Mouse (Mus musculus): ENCODE results near the gene Ifitm7. TPM values are rescaled to one million over a fixed set of nuclear protein-coding genes. Genes with fewer than 3 reads are reported as not detected.

Gene Ifitm7
- polyA plus RNA-seq (2015; fragmentation: Nextera tagmentation; extraction: Ambion mirVana): 0.33 and 0.77 TPM in 2 replicates

GRCm38 (mm10) chr16:13986574-13987478, at the start of gene Ifitm7, which contains the start of gene 2900011O08Rik:
Gene Ifitm7, minus strand, starts transcription at chr16:13986888.
Gene 2900011O08Rik, plus strand, starts transcription at chr16:13986604.

Other genes with a start within 250 kb of the Ifitm7 start
- gene Rrn3, start 206.2 kb downstream of the Ifitm7 start, polyA plus RNA-seq (2015; fragmentation: Nextera tagmentation; extraction: Ambion mirVana): 29.2 and 48.2 TPM in 2 replicates
- 133 and 164 TPM in 2 replicates for gene Ntan1, start 168.0 kb downstream of the Ifitm7 start, polyA plus RNA-seq (2015; fragmentation: Nextera tagmentation; extraction: Ambion mirVana)
- gene Pdxdc1, start 83.8 kb downstream of the Ifitm7 start, polyA plus RNA-seq (2015; fragmentation: Nextera tagmentation; extraction: Ambion mirVana): 40.8 and 60.1 TPM in 2 replicates
- 6.6 and 11.9 TPM in 2 replicates for gene Mpv17l, start 83.7 kb downstream of the Ifitm7 start, polyA plus RNA-seq (2015; fragmentation: Nextera tagmentation; extraction: Ambion mirVana)
- 4.4 and 7.9 TPM in 2 replicates for gene 2900011O08Rik, start 284 bp downstream of the Ifitm7 start, polyA plus RNA-seq (2015; fragmentation: Nextera tagmentation; extraction: Ambion mirVana)
- gene Nde1, start 176.4 kb upstream of the Ifitm7 start, polyA plus RNA-seq (2015; fragmentation: Nextera tagmentation; extraction: Ambion mirVana): 26.0 and 34.2 TPM in 2 replicates
- 9.0 and 16.2 TPM in 2 replicates for gene Marf1, start 176.5 kb upstream of the Ifitm7 start, polyA plus RNA-seq (2015; fragmentation: Nextera tagmentation; extraction: Ambion mirVana)